Mouse (Mus musculus) CH12.LX (cell line): ENCODE measurements around the gene Trp53rka. TPM values are rescaled to one million over a fixed set of nuclear protein-coding genes. Genes with fewer than 3 reads are reported as not detected.

Experiments used
- DNase-seq: peaks from one replicate; pipeline ENCODE4 v3.0.0-alpha.2; 2013; ENCODE audit errors: extremely low read depth
- H3K27ac ChIP-seq: 2 replicates; pipeline ENCODE4 v1.5.1; 2012; ENCODE audit warnings: low read depth, mild to moderate bottlenecking, control low read depth, moderate library complexity; ENCODE audit not compliant: insufficient read depth
- H3K27me3 ChIP-seq: replicated peaks from 2 replicates; pipeline ENCODE3; 2012; ENCODE audit warnings: inconsistent platforms
- H3K36me3 ChIP-seq, 2 experiments: replicated peaks in 1 of 2; 2 replicates each; pipeline versions ENCODE3 to v1.6.1; 2012; ENCODE audit warnings: inconsistent platforms in 1 of 2, low read length in 1 of 2, mild to moderate bottlenecking in 1 of 2, mixed read lengths in 1 of 2, moderate library complexity in 1 of 2; ENCODE audit not compliant: control insufficient read depth in 1 of 2, insufficient read depth in 1 of 2
- H3K4me1 ChIP-seq, 2 experiments: 2 replicates each; pipeline ENCODE4 v1.6.1; 2012; ENCODE audit warnings: inconsistent platforms in 1 of 2, moderate library complexity in 1 of 2; ENCODE audit not compliant: insufficient read depth in 2 of 2, control insufficient read depth in 1 of 2
- H3K4me2 ChIP-seq: 2 replicates; pipeline ENCODE4 v1.6.1; 2012; ENCODE audit warnings: low read depth, mild to moderate bottlenecking, control low read depth; ENCODE audit not compliant: poor library complexity, insufficient read depth, severe bottlenecking
- H3K4me3 ChIP-seq, 3 experiments: fragments of 150-350 bp in 1 of 3; sonication (generic) in 1 of 3; replicated peaks in 1 of 3; 2 replicates each; pipeline versions ENCODE3 to v1.5.1; 2011 to 2012; ENCODE audit warnings: low read depth in 2 of 3, low read length in 2 of 3, mild to moderate bottlenecking in 2 of 3, moderate library complexity in 2 of 3, control low read depth in 1 of 3, improper control_type of control experiment in 1 of 3, inconsistent platforms in 1 of 3, mixed read lengths in 1 of 3; ENCODE audit not compliant: poor library complexity in 1 of 3
- H3K79me2 ChIP-seq: replicated peaks from 2 replicates; pipeline ENCODE4 v1.6.1; 2012; ENCODE audit warnings: mild to moderate bottlenecking, moderate library complexity; ENCODE audit not compliant: control insufficient read depth, poor library complexity, insufficient read depth, severe bottlenecking; ENCODE audit errors: extremely low read depth
- H3K9ac ChIP-seq: 2 replicates; pipeline ENCODE4 v1.6.1; 2012; ENCODE audit warnings: low read depth, mild to moderate bottlenecking, control low read depth, moderate library complexity; ENCODE audit not compliant: insufficient read depth
- H3K9me3 ChIP-seq: replicated peaks from 2 replicates; pipeline ENCODE3; 2012; ENCODE audit warnings: low read length, inconsistent platforms, mixed read lengths
- CTCF ChIP-seq, 2 experiments: IDR thresholded peaks in 1 of 2; conservative IDR thresholded peaks in 1 of 2; 2 replicates each; pipeline ENCODE4 v1.5.1; 2011 to 2012; ENCODE audit warnings: low read depth in 2 of 2, low read length in 2 of 2, improper control_type of control experiment in 1 of 2, inconsistent platforms in 1 of 2, mild to moderate bottlenecking in 1 of 2, moderate library complexity in 1 of 2
- E2F4 ChIP-seq: IDR thresholded peaks from 2 replicates; pipeline ENCODE4 v1.6.1; 2011; ENCODE audit warnings: low read depth, low read length, improper control_type of control experiment; ENCODE audit not compliant: insufficient replicate concordance
- ELF1 ChIP-seq: IDR thresholded peaks from 2 replicates; pipeline ENCODE4 v1.6.1; 2014; ENCODE audit warnings: low read depth, mild to moderate bottlenecking, inconsistent platforms, low read length, improper control_type of control experiment
- ETS1 ChIP-seq: conservative IDR thresholded peaks from 2 replicates; pipeline ENCODE4 v1.6.1; 2012; ENCODE audit warnings: low read depth, mild to moderate bottlenecking, inconsistent platforms, low read length, improper control_type of control experiment, moderate library complexity
- GABPA ChIP-seq: IDR thresholded peaks from 2 replicates; pipeline ENCODE4 v1.6.1; 2012; ENCODE audit warnings: low read depth, low read length, improper control_type of control experiment, inconsistent platforms; ENCODE audit not compliant: insufficient replicate concordance
- HCFC1 ChIP-seq: IDR thresholded peaks from 2 replicates; pipeline ENCODE4 v1.6.1; 2012; ENCODE audit warnings: low read depth, mild to moderate bottlenecking, inconsistent platforms, low read length, improper control_type of control experiment
- MAZ ChIP-seq: IDR thresholded peaks from 2 replicates; pipeline ENCODE4 v1.6.1; 2012; ENCODE audit warnings: low read depth, mild to moderate bottlenecking, inconsistent platforms, low read length, improper control_type of control experiment, moderate library complexity
- NELFE ChIP-seq: IDR thresholded peaks from 2 replicates; pipeline ENCODE4 v1.6.1; 2011; ENCODE audit warnings: low read depth, low read length, improper control_type of control experiment
- POLR2A ChIP-seq: IDR thresholded peaks from 2 replicates; pipeline ENCODE4 v1.6.1; 2011; ENCODE audit warnings: low read depth, mild to moderate bottlenecking, improper control_type of control experiment, low read length
- RCOR1 ChIP-seq: conservative IDR thresholded peaks from 2 replicates; pipeline ENCODE4 v1.6.1; 2012; ENCODE audit warnings: low read depth, mild to moderate bottlenecking, inconsistent platforms, low read length, improper control_type of control experiment
- USF2 ChIP-seq: conservative IDR thresholded peaks from 2 replicates; pipeline ENCODE4 v1.6.1; 2011; ENCODE audit warnings: low read depth, low read length, improper control_type of control experiment
- ZC3H11A ChIP-seq: IDR thresholded peaks from 2 replicates; pipeline ENCODE4 v1.6.1; 2012; ENCODE audit warnings: low read depth, mild to moderate bottlenecking, inconsistent platforms, low read length, improper control_type of control experiment
- ZMIZ1 ChIP-seq: IDR thresholded peaks from 2 replicates; pipeline ENCODE4 v1.6.1; 2012; ENCODE audit warnings: low read depth, mild to moderate bottlenecking, inconsistent platforms, low read length, improper control_type of control experiment
- ZNF384 ChIP-seq: IDR thresholded peaks from 2 replicates; pipeline ENCODE4 v1.6.1; 2012; ENCODE audit warnings: low read depth, low read length, improper control_type of control experiment, inconsistent platforms
- dilution Hi-C: fragments of 300-500 bp; cut with MboI; formaldehyde crosslinking; loops from 2 replicates; pipeline ENCODE4 v1.14.3; 2020; ENCODE audit warnings: low sequenced_read_pairs; ENCODE audit not compliant: extremely low pct_unique_long_range_greater_than_20kb, extremely low pct_ligation_motif_present
- in situ Hi-C: fragments of 300-500 bp; cut with MboI; formaldehyde crosslinking; loops from 3 replicates; pipeline ENCODE4 v1.14.3; 2019; ENCODE audit warnings: low sequenced_read_pairs, low pct_ligation_motif_present, low pct_unique_long_range_greater_than_20kb, mixed read lengths
- polyA plus RNA-seq: library from polyadenylated mRNA; unstranded; fragments of >175 nt; gene quantifications from 2 replicates; pipeline ENCODE4 v1.2.1, GENCODE M21; 2012; ENCODE audit warnings: low read depth; ENCODE audit not compliant: insufficient read length
- total RNA-seq, 2 experiments: library from RNA; depleted of rRNA; stranded (reverse); fragments of 300-350 nt in 1 of 2; fragments of >200 nt in 1 of 2; gene quantifications; 2 replicates each; pipeline ENCODE4 v1.2.3; 2012 to 2014

Gene Trp53rka
- total and polyA plus RNA-seq, 3 experiments, result 13.0 to 17.5 (median 16.0) TPM

- TF ChIP-seq ELF1, result peak; percentile 69
- no peak for TF ChIP-seq CTCF (conservative IDR thresholded peaks at IDR 0.05 in 1 of 2, IDR thresholded peaks at IDR 0.05 in 1 of 2; ENCODE audit: low read depth in 2 of 2, low read length in 2 of 2)
- no peak for TF ChIP-seq E2F4
- dilution Hi-C loops, result no loop called here
- no peak overlapping the region for H3K27ac ChIP-seq
- no peaks in the 10 kb centered on the region for H3K9me3 ChIP-seq
- H3K4me1 ChIP-seq, result peaks cover 7% of the 10 kb centered on the region in 2 experiments; a peak in 3 of 4 replicates
- H3K9ac ChIP-seq, result no peak overlapping the region
- DNase-seq, result peak; percentile 12
- in situ Hi-C loops, result no loop called here
- H3K4me3 ChIP-seq, result no peak overlapping the region
- H3K79me2 ChIP-seq, result no peaks in the 10 kb centered on the region
- H3K36me3 ChIP-seq, result no peaks in the 10 kb centered on the region
- peaks cover 87% of the 10 kb centered on the region for H3K27me3 ChIP-seq
- H3K4me2 ChIP-seq, result peak overlapping the region; percentile 16; the same call in 1 of the 2 replicates
Measured at GRCm38 (mm10) chr2:165452730-165453693, 40.1 kb downstream of the Trp53rka start.

- dilution Hi-C loops, result no loop called here
- peaks cover 3 to 4% of the 10 kb centered on the region in 2 experiments; a peak in 3 of 4 replicates for H3K4me1 ChIP-seq
- H3K36me3 ChIP-seq, result no peaks in the 10 kb centered on the region
- in situ Hi-C loops, result no loop called here
- no peak overlapping the region for H3K4me3 ChIP-seq
- H3K27me3 ChIP-seq, result peaks cover 81% of the 10 kb centered on the region
- no peaks in the 10 kb centered on the region for H3K9me3 ChIP-seq
- H3K27ac ChIP-seq, result no peak overlapping the region
- TF ChIP-seq HCFC1 (no peak), USF2 (no peak), ZNF384 (no peak), MAZ (no peak), GABPA (no peak), POLR2A (no peak), ZC3H11A (no peak), ZMIZ1 (no peak)
- H3K79me2 ChIP-seq, result no peaks in the 10 kb centered on the region
- H3K4me2 ChIP-seq, result no peak overlapping the region
- H3K9ac ChIP-seq, result no peak overlapping the region
- no peak for DNase-seq
Measured at GRCm38 (mm10) chr2:165448475-165448874, 44.6 kb downstream of the Trp53rka start.

- Histone ChIP-seq H3K4me2 (no peak overlapping the region), H3K4me1 (no peaks in the 10 kb centered on the region), H3K4me3 (no peak overlapping the region), H3K36me3 (no peaks in the 10 kb centered on the region), H3K27ac (no peak overlapping the region), H3K79me2 (no peaks in the 10 kb centered on the region), H3K9me3 (no peaks in the 10 kb centered on the region), H3K27me3 (peaks cover 86% of the 10 kb centered on the region), H3K9ac (no peak overlapping the region)
- no peak for TF ChIP-seq NELFE
- TF ChIP-seq RCOR1, result no peak
- TF ChIP-seq ZC3H11A, result no peak
- TF ChIP-seq ETS1, result no peak
- dilution Hi-C loops (no loop called here), in situ Hi-C loops (no loop called here)
- no peak for DNase-seq
Measured at GRCm38 (mm10) chr2:165444861-165445260, 48.3 kb downstream of the Trp53rka start.
